Mouse (Mus musculus) midbrain, embryonic 15.5 days (tissue): ENCODE results near the gene Dpp4. TPM values are rescaled to one million over a fixed set of nuclear protein-coding genes. Genes with fewer than 3 reads are reported as not detected.

ENCODE experiments used
- ATAC-seq: fragments of 200-750 bp; cut with Nextera tagmentation; replicated peaks from 2 replicates; pipeline ENCODE4 v1.8.0; 2017; ENCODE audit warnings: moderate TSS enrichment
- H3K27ac ChIP-seq: fragments of 300-500 bp; sonication (generic); 2 replicates; pipeline ENCODE4 v1.5.1; 2015; ENCODE audit warnings: mild to moderate bottlenecking, inconsistent platforms
- H3K27me3 ChIP-seq: fragments of 300-500 bp; sonication (generic); replicated peaks from 2 replicates; pipeline ENCODE4 v1.6.1; 2015; ENCODE audit warnings: inconsistent platforms
- H3K36me3 ChIP-seq: fragments of 300-500 bp; sonication (generic); replicated peaks from 2 replicates; pipeline ENCODE4 v1.6.1; 2015; ENCODE audit warnings: inconsistent platforms
- H3K4me1 ChIP-seq: fragments of 300-500 bp; sonication (generic); 2 replicates; pipeline ENCODE4 v1.6.1; 2015; ENCODE audit warnings: inconsistent platforms
- H3K4me2 ChIP-seq: fragments of 300-500 bp; sonication (generic); 2 replicates; pipeline ENCODE4 v1.6.1; 2015; ENCODE audit warnings: inconsistent platforms, mild to moderate bottlenecking, moderate library complexity
- H3K4me3 ChIP-seq: fragments of 300-500 bp; sonication (generic); 2 replicates; pipeline ENCODE4 v1.5.1; 2015; ENCODE audit warnings: mild to moderate bottlenecking, inconsistent platforms
- H3K9ac ChIP-seq: fragments of 300-500 bp; sonication (generic); 2 replicates; pipeline ENCODE4 v1.6.1; 2015; ENCODE audit warnings: mild to moderate bottlenecking, inconsistent platforms
- H3K9me3 ChIP-seq: fragments of 300-500 bp; sonication (generic); 2 replicates; pipeline ENCODE4 v1.6.1; 2016; ENCODE audit warnings: inconsistent platforms
- WGBS: fragments of 180-500 bp; shearing (Covaris S2); methylation state at CpG from one replicate; pipeline ENCODE4 v1.1.7; 2015; ENCODE audit warnings: mixed read lengths; 5-methylcytosine and 5-hydroxymethylcytosine counted together
- polyA plus RNA-seq: library from polyadenylated mRNA; unstranded; fragments of >200 nt; fragmentation: Nextera tagmentation; extraction: Ambion mirVana; gene quantifications from 2 replicates; pipeline ENCODE4 v1.2.1, GENCODE M21; 2015

Gene Dpp4
- polyA plus RNA-seq, 1 experiment from 2014 or later = 3.8 TPM

DNA sequence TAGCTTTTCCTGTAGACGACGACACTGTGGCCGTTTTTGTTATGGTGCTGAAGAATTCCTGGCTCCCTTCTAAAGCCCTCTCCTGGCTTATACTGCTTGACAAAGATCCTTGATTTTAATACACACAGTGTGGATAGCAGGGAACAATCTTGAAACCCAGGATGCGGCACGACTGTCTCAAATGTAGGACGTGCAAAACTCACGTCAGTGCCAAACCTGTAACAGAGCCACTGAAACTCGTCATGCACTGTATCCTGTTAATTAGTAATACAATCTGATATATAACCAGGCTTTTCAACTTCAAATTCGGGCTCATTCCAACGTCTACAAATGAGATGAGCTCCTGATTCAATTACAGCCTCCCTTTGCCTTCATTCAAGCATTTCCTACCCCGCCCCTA, 38.3 kb downstream of the Dpp4 start:
- no peaks in the 10 kb centered on the region for H3K36me3 ChIP-seq
- H3K4me2 ChIP-seq = no peak overlapping the region
- H3K4me3 ChIP-seq = no peak overlapping the region
- H3K9me3 ChIP-seq = no peaks in the 10 kb centered on the region
- no peak for ATAC-seq
- no peaks in the 10 kb centered on the region for H3K27me3 ChIP-seq
- no peak overlapping the region for H3K27ac ChIP-seq
- no peak overlapping the region for H3K9ac ChIP-seq
- no peaks in the 10 kb centered on the region for H3K4me1 ChIP-seq
- 79% methylated on average over 11 of the region's 11 CpGs for WGBS

- H3K9me3 ChIP-seq = no peaks in the 10 kb centered on the region
- H3K27me3 ChIP-seq = no peaks in the 10 kb centered on the region
- ATAC-seq = no peak
- WGBS = 70% methylated on average over 2 of the region's 2 CpGs
- H3K36me3 ChIP-seq = no peaks in the 10 kb centered on the region
- H3K4me2 ChIP-seq = no peak overlapping the region
- no peak overlapping the region for H3K9ac ChIP-seq
- no peak overlapping the region for H3K4me3 ChIP-seq
- H3K27ac ChIP-seq = no peak overlapping the region
- no peaks in the 10 kb centered on the region for H3K4me1 ChIP-seq
Observed at GRCm38 (mm10) chr2:62370048-62370447, 42.0 kb downstream of the Dpp4 start.

GRCm38 (mm10) chr2:62368349-62369053, 43.5 kb downstream of the Dpp4 start:
- H3K27me3 ChIP-seq = no peaks in the 10 kb centered on the region
- 84% methylated on average over 5 of the region's 5 CpGs for WGBS
- H3K9ac ChIP-seq = no peak overlapping the region
- no peak overlapping the region for H3K4me3 ChIP-seq
- H3K9me3 ChIP-seq = no peaks in the 10 kb centered on the region
- H3K4me2 ChIP-seq = no peak overlapping the region
- no peak for ATAC-seq
- no peaks in the 10 kb centered on the region for H3K36me3 ChIP-seq
- H3K4me1 ChIP-seq = no peaks in the 10 kb centered on the region
- no peak overlapping the region for H3K27ac ChIP-seq

GRCm38 (mm10) chr2:62363606-62364005, 48.4 kb downstream of the Dpp4 start:
- H3K9me3 ChIP-seq = no peaks in the 10 kb centered on the region
- no peaks in the 10 kb centered on the region for H3K36me3 ChIP-seq
- no peaks in the 10 kb centered on the region for H3K27me3 ChIP-seq
- 78% methylated on average over 4 of the region's 4 CpGs for WGBS
- no peak for ATAC-seq
- H3K4me3 ChIP-seq = no peak overlapping the region
- no peak overlapping the region for H3K4me2 ChIP-seq
- H3K9ac ChIP-seq = no peak overlapping the region
- no peak overlapping the region for H3K27ac ChIP-seq
- H3K4me1 ChIP-seq = no peaks in the 10 kb centered on the region

- Histone ChIP-seq H3K4me2 (no peak overlapping the region), H3K36me3 (no peaks in the 10 kb centered on the region), H3K4me1 (no peaks in the 10 kb centered on the region), H3K9ac (no peak overlapping the region), H3K27me3 (no peaks in the 10 kb centered on the region), H3K9me3 (no peaks in the 10 kb centered on the region), H3K27ac (no peak overlapping the region), H3K4me3 (no peak overlapping the region)
- 91% methylated on average over 9 of the region's 9 CpGs for WGBS
- ATAC-seq = no peak
Observed at GRCm38 (mm10) chr2:62362211-62362610, 49.8 kb downstream of the Dpp4 start.

DNA sequence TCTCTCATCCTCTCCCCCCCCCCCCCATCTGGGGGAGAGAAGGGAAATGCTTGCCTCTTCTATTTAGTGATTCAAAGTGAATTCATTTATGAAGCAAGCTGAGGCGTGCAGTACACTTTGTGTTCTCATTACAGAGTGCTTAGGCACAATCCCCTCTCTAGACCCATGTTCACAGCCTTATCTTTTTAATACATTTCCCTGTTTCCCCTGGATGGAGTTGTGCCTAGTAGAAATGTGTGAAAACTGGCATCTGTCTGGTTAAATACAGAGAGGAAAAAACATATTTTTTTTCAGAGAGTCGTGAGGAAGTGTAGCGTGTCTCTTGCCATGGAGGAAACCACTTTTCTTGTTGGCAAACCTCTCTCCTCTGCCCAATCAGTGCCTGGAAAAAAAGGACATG, 50.5 kb downstream of the Dpp4 start:
- no peak overlapping the region for H3K27ac ChIP-seq

DNA sequence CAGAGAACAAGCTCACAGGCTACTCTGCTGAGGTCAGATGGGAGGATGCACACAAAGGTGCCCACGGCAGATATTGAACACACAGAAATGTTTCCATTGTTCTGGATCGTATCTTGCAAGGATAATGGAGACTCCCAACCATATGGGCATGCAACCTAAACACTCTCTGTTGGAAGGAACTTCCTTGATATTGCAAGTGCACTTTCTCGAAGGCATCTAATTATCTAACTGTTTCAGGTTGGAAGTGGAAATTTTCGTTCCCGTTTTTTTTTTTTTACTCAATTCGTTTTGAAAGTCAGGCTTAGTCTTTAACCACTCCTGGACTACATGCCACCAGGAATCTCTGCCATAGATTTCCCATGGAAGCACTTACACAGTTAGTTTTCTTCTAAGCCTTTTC, 51.2 kb downstream of the Dpp4 start:
- ATAC-seq = no peak
- H3K4me3 ChIP-seq = no peak overlapping the region
- no peaks in the 10 kb centered on the region for H3K36me3 ChIP-seq
- H3K4me1 ChIP-seq = no peaks in the 10 kb centered on the region; the same call in 1 of the 2 replicates
- WGBS = 83% methylated on average over 6 of the region's 6 CpGs
- no peak overlapping the region for H3K9ac ChIP-seq
- H3K4me2 ChIP-seq = no peak overlapping the region
- H3K27me3 ChIP-seq = no peaks in the 10 kb centered on the region
- H3K27ac ChIP-seq = no peak overlapping the region
- H3K9me3 ChIP-seq = no peaks in the 10 kb centered on the region

More for the DNA sequence above, 50.5 kb downstream of the Dpp4 start:
- no peaks in the 10 kb centered on the region for H3K9me3 ChIP-seq
- H3K4me1 ChIP-seq = no peaks in the 10 kb centered on the region
- H3K4me2 ChIP-seq = no peak overlapping the region
- 75% methylated on average over 3 of the region's 3 CpGs for WGBS
- no peaks in the 10 kb centered on the region for H3K36me3 ChIP-seq
- no peak overlapping the region for H3K4me3 ChIP-seq
- H3K27me3 ChIP-seq = no peaks in the 10 kb centered on the region
- no peak overlapping the region for H3K9ac ChIP-seq
- ATAC-seq = no peak

DNA sequence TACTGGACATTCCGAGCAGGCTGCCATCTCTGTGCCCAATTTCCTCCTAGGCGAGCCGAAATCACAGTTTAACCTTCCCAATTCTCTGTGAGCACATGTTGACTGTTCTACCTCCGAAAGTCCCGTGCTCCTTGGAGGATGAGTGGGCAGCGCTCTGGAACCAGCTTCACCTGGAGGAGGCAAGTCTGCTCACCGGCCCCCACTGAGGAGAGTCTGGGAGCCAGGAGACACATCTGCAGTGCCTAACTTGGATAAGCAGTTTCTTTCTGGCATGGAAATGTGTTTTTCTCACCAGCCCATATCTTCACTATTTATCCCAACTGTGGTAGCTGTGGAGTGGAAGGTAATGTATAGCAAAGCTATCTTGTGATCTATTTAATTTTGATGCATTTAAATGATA, 54.8 kb downstream of the Dpp4 start:
- WGBS = 92% methylated on average over 7 of the region's 7 CpGs
- no peaks in the 10 kb centered on the region; the same call in 1 of the 2 replicates for H3K4me1 ChIP-seq
- H3K4me3 ChIP-seq = no peak overlapping the region
- H3K36me3 ChIP-seq = no peaks in the 10 kb centered on the region
- ATAC-seq = no peak
- no peak overlapping the region for H3K27ac ChIP-seq
- H3K27me3 ChIP-seq = no peaks in the 10 kb centered on the region
- H3K4me2 ChIP-seq = no peak overlapping the region
- no peak overlapping the region for H3K9ac ChIP-seq
- no peaks in the 10 kb centered on the region for H3K9me3 ChIP-seq

GRCm38 (mm10) chr2:62356606-62357005, 55.4 kb downstream of the Dpp4 start:
- H3K4me2 ChIP-seq = no peak overlapping the region
- no peaks in the 10 kb centered on the region; the same call in 1 of the 2 replicates for H3K4me1 ChIP-seq
- ATAC-seq = no peak
- H3K27ac ChIP-seq = no peak overlapping the region
- WGBS = 84% methylated on average over 14 of the region's 14 CpGs
- no peaks in the 10 kb centered on the region for H3K27me3 ChIP-seq
- no peaks in the 10 kb centered on the region for H3K9me3 ChIP-seq
- no peak overlapping the region for H3K9ac ChIP-seq
- no peaks in the 10 kb centered on the region for H3K36me3 ChIP-seq
- no peak overlapping the region for H3K4me3 ChIP-seq

- no peak overlapping the region for H3K4me3 ChIP-seq
- H3K27ac ChIP-seq = no peak overlapping the region
- no peak overlapping the region for H3K9ac ChIP-seq
- H3K27me3 ChIP-seq = no peaks in the 10 kb centered on the region
- H3K9me3 ChIP-seq = no peaks in the 10 kb centered on the region
- H3K4me2 ChIP-seq = no peak overlapping the region
- no peaks in the 10 kb centered on the region; the same call in 1 of the 2 replicates for H3K4me1 ChIP-seq
- no peak for ATAC-seq
- WGBS = 36% methylated on average over 6 of the region's 6 CpGs
- no peaks in the 10 kb centered on the region for H3K36me3 ChIP-seq
Observed at GRCm38 (mm10) chr2:62355766-62356165, 56.3 kb downstream of the Dpp4 start.

GRCm38 (mm10) chr2:62352035-62352434, 60.0 kb downstream of the Dpp4 start:
- WGBS = 81% methylated on average over 3 of the region's 3 CpGs
- no peak for ATAC-seq
- H3K4me2 ChIP-seq = no peak overlapping the region
- no peak overlapping the region for H3K9ac ChIP-seq
- no peak overlapping the region for H3K27ac ChIP-seq
- no peaks in the 10 kb centered on the region for H3K9me3 ChIP-seq
- no peaks in the 10 kb centered on the region for H3K36me3 ChIP-seq
- no peak overlapping the region for H3K4me3 ChIP-seq
- no peaks in the 10 kb centered on the region; the same call in 1 of the 2 replicates for H3K4me1 ChIP-seq
- H3K27me3 ChIP-seq = no peaks in the 10 kb centered on the region

- Histone ChIP-seq H3K4me1 (no peaks in the 10 kb centered on the region), H3K4me3 (no peak overlapping the region), H3K4me2 (no peak overlapping the region), H3K27me3 (no peaks in the 10 kb centered on the region), H3K27ac (no peak overlapping the region), H3K9me3 (no peaks in the 10 kb centered on the region), H3K9ac (no peak overlapping the region), H3K36me3 (no peaks in the 10 kb centered on the region)
- ATAC-seq = no peak
- WGBS = 95% methylated on average over 9 of the region's 9 CpGs
Observed at GRCm38 (mm10) chr2:62347762-62348161, 64.3 kb downstream of the Dpp4 start.

DNA sequence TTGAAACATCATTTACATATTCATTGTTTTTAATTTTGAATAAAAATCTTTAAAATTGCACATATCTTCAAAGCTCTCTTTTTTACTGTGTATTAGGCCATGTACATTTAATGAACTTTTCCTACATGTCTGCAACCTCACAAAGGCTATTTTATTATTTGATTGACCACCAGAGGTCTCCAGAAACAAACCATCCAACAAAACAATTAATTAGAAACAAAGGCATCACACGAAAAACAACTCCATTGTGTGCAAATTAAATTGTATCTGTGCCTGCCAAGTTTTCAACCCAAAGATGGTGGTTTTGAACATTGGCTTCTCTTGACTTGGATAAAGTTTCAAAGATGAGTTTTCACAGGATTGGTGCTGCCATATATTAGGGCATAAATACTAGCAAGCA, 65.3 kb downstream of the Dpp4 start:
- Histone ChIP-seq H3K4me1 (peaks cover 2% of the 10 kb centered on the region; the same call in 1 of the 2 replicates), H3K27me3 (no peaks in the 10 kb centered on the region)

More for the DNA sequence above, 65.3 kb downstream of the Dpp4 start:
- WGBS = 26% methylated on average over 1 of the region's 1 CpGs
- ATAC-seq = no peak
- Histone ChIP-seq H3K4me2 (no peak overlapping the region), H3K27ac (no peak overlapping the region), H3K36me3 (no peaks in the 10 kb centered on the region), H3K9ac (no peak overlapping the region), H3K9me3 (no peaks in the 10 kb centered on the region), H3K4me3 (no peak overlapping the region)
